Mouse (Mus musculus): ENCODE data around the gene Olfr1373.
A peak's percentile ranks its signal among the peaks of the same experiment; 100 is the strongest.

Olfr1373 gene

DNA sequence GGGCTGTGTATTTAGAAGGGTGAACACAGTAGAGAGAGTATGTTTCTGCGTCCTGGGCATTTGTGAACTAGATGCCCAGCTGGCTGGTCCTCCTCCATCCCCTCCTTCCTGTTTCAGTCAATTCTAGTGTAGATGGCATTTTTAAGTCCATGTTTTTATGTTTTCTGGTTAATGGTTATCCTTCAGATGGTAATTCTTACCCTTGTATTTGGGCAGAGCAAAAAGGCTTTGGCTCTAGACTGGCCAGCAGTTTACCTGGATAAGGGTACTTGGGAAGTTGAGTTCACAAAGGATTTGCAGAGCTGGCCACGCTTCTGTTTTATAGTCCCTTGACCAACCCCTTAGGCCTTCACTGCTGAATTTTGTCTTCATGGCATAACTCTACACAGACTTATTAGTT, 39.3 kb downstream of the Olfr1373 start:
- DNase-seq: no peak

DNA sequence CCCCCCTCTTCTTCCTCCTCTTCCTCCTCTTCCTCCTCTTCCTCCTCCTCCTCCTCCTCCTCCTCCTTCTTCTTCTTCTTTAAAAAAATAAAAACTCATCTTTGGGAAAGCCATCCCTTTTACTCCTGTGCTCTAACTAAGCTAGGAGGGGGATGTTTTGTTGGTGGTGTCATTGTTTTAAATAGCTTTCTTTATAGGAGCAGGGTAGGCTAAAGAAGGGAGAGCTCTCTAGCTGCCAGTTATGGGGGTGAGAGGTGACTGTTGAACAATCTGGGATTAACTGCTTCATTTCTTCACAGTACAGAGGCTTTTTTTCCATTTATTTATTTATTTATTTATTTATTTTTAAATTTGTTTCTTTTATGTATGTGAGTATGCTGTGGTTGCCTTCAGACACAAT, 39.8 kb downstream of the Olfr1373 start:
- no peak for DNase-seq

DNA sequence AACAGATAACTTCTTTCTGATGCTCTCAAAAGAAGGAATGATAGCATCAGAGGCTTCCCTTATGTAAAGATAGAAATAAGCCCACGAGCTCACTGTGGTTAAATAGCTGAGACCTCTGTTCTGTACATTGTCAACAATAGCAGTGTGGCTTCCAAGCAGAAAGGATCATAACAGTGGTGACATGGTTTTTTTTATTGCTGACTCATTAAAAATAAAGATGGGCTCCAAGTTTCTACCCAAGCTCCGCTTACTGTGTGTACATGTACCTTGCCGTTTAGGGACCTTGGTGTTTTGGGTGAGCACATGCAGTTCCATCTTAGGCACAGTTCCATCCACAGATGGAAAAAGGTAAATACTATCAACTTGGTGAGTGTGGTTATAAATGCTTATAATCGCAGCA, 42.4 kb downstream of the Olfr1373 start:
- no peak for DNase-seq

GRCm38 (mm10) chr11:52099771-52100219, 45.5 kb downstream of the Olfr1373 start:
- DNase-seq: no peak

- DNase-seq: peak; percentile 81
Measured at GRCm38 (mm10) chr11:52099031-52099761, 46.1 kb downstream of the Olfr1373 start.

- peak; percentile 99 for DNase-seq
Measured at GRCm38 (mm10) chr11:52098398-52098946, 46.9 kb downstream of the Olfr1373 start, which contains the start of gene Ppp2ca. Gene Ppp2ca, plus strand, starts transcription at chr11:52098681.

GRCm38 (mm10) chr11:52097596-52097995, 47.7 kb downstream of the Olfr1373 start:
- DNase-seq: no peak

GRCm38 (mm10) chr11:52097016-52097415, 48.3 kb downstream of the Olfr1373 start:
- peak; percentile 45 for DNase-seq

Data from liver (tissue).